Mouse (Mus musculus): Measurements from ENCODE around the gene Tnfsf13b.

DNA sequence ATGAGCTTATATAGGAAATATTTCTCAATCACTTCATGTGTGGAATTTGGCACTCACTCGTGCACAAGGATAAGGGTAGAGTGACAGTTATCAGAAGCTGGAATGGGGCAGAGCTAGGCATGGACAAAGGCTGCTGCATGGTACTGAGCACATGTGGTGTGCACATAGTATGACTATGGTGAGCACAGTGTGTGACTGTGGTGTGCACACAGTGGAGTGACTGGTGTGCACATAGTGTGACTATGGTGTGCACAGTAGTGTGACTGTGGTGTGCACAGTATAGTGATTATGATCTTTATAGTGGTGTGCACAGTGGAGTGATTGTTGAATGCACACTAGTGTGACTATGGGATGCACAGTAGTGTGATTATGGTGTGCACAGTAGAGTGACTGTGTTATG is 39.5 kb downstream of the Tnfsf13b start:
- TF ChIP-seq CTCF (IDR thresholded peaks at IDR 0.05; ENCODE audit: low read depth) (no peak), EP300 (IDR thresholded peaks at IDR 0.05; ENCODE audit: low read depth) (no peak)
